Mouse (Mus musculus): ENCODE measurements at regions not wholly inside any gene's neighbourhood (a gene's known extent, or its start where the extent isn't known, plus 50 kb on each side); places are given as distances from the start of the nearest gene placed in this dataset.

- H3K4me1 ChIP-seq, result no peaks in the 10 kb centered on the region
- H3K36me3 ChIP-seq, result no peaks in the 10 kb centered on the region
- no peaks in the 10 kb centered on the region for H3K27me3 ChIP-seq (ENCODE audit: insufficient read depth, poor library complexity, severe bottlenecking)
- WGBS, result 85% methylated on average over 14 of the region's 14 CpGs
- no peak overlapping the region for H3K4me3 ChIP-seq
- no peak overlapping the region for H3K27ac ChIP-seq
- H3K9me3 ChIP-seq, result no peaks in the 10 kb centered on the region
- DNase-seq (ENCODE audit: low spot score), result no peak
These were observed 539.6 kb downstream of the Nuf2 start for GRCm38 (mm10) chr1:168991506-168992244.

DNA sequence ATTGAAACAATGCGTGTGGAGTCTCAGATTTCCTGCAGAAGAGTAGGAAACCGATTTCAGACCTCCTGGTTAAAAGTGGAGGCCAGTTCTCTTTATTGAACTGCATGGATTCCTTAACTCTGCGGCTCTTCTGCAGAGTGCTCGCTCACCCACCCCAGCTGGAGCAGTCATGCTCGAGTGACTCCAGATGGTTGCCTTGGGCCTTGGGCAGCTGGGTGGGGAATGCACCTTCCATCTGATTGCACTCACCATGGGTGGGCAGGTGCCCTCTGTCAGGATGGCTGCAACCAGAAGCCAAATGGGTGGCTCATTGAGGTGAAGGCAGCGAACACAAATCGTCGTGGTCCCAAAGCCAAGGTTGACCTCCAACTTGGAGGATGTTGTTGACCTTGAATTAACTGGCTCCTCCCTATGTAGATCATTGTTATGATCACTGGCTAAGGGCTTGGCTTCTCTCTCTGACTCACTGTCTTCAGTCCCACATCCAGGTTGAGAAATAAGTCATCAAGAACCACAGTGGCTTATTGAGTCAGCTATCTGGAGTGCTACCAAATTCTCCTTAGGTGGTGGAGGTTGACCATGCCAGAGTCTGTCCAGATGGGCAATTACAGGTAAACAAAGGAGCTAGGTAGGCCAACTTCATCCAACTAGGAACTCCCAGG, 543.1 kb upstream of the Pbx1 start:
- DNase-seq (ENCODE audit: low spot score), result no peak
- H3K4me3 ChIP-seq, result no peak overlapping the region
- H3K4me1 ChIP-seq, result no peaks in the 10 kb centered on the region

GRCm38 (mm10) chr1:168969402-168969801, 537.3 kb upstream of the Pbx1 start:
- DNase-seq (ENCODE audit: low spot score), result no peak
- WGBS, result 58% methylated on average over 5 of the region's 5 CpGs
- H3K36me3 ChIP-seq, result no peaks in the 10 kb centered on the region
- no peaks in the 10 kb centered on the region for H3K27me3 ChIP-seq (ENCODE audit: insufficient read depth, poor library complexity, severe bottlenecking)
- no peaks in the 10 kb centered on the region for H3K9me3 ChIP-seq
- H3K4me3 ChIP-seq, result no peak overlapping the region
- H3K27ac ChIP-seq, result no peak overlapping the region
- no peaks in the 10 kb centered on the region for H3K4me1 ChIP-seq

More for the DNA sequence above, 543.1 kb upstream of the Pbx1 start:
- Histone ChIP-seq H3K27ac (no peak overlapping the region), H3K27me3 (ENCODE audit: insufficient read depth, poor library complexity, severe bottlenecking) (no peaks in the 10 kb centered on the region), H3K36me3 (no peaks in the 10 kb centered on the region), H3K9me3 (no peaks in the 10 kb centered on the region)
- WGBS, result 87% methylated on average over 8 of the region's 8 CpGs

GRCm38 (mm10) chr1:168967334-168967733, 535.3 kb upstream of the Pbx1 start:
- Histone ChIP-seq H3K4me3 (no peak overlapping the region), H3K9me3 (no peaks in the 10 kb centered on the region), H3K27me3 (ENCODE audit: insufficient read depth, poor library complexity, severe bottlenecking) (no peaks in the 10 kb centered on the region), H3K27ac (no peak overlapping the region), H3K4me1 (no peaks in the 10 kb centered on the region), H3K36me3 (no peaks in the 10 kb centered on the region)
- 84% methylated on average over 2 of the region's 2 CpGs for whole genome bisulfite sequencing
- DNase-seq (ENCODE audit: low spot score), result no peak

DNA sequence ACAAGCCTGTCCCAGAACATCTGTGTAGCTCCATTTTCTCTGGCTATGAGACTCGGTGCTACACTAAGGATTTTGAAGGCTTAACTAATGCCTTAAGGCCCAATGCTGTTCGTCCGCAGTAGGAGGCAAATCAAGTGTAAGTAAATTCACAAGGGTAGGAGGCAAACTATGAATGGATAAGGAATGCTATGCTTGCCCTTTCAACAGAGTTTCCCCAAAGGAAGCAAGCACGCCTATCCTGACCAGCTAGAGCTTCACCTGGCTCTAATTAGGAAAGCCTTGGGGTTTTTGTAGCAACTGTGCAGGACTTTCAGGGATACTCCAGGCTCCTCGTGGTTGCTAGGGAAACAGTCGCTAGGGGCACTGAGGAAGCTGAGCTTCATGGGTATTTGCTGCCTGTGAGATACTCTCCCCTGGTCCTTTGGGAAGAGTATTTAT, 532.4 kb upstream of the Pbx1 start:
- Histone ChIP-seq H3K4me1 (no peaks in the 10 kb centered on the region), H3K36me3 (no peaks in the 10 kb centered on the region), H3K9me3 (no peaks in the 10 kb centered on the region), H3K4me3 (no peak overlapping the region), H3K27me3 (ENCODE audit: insufficient read depth, poor library complexity, severe bottlenecking) (no peaks in the 10 kb centered on the region), H3K27ac (no peak overlapping the region)
- WGBS, result 59% methylated on average over 6 of the region's 6 CpGs
- no peak for DNase-seq (ENCODE audit: low spot score)

GRCm38 (mm10) chr1:168950947-168951346, 518.9 kb upstream of the Pbx1 start:
- Histone ChIP-seq H3K27ac (no peak overlapping the region), H3K9me3 (no peaks in the 10 kb centered on the region), H3K4me3 (no peak overlapping the region), H3K27me3 (ENCODE audit: insufficient read depth, poor library complexity, severe bottlenecking) (no peaks in the 10 kb centered on the region), H3K36me3 (no peaks in the 10 kb centered on the region), H3K4me1 (no peaks in the 10 kb centered on the region)
- DNase-seq (ENCODE audit: low spot score), result no peak

- 79% methylated on average over 5 of the region's 5 CpGs for WGBS
- no peaks in the 10 kb centered on the region for H3K36me3 ChIP-seq
- no peak for DNase-seq (ENCODE audit: low spot score)
These were observed 492.2 kb upstream of the Pbx1 start for GRCm38 (mm10) chr1:168924100-168924815.

GRCm38 (mm10) chr1:168918331-168919076, 486.4 kb upstream of the Pbx1 start:
- H3K4me3 ChIP-seq, result no peak overlapping the region
- 87% methylated on average over 9 of the region's 9 CpGs for whole genome bisulfite sequencing
- no peaks in the 10 kb centered on the region for H3K27me3 ChIP-seq (ENCODE audit: insufficient read depth, poor library complexity, severe bottlenecking)
- H3K36me3 ChIP-seq, result no peaks in the 10 kb centered on the region
- DNase-seq (ENCODE audit: low spot score), result no peak
- no peak overlapping the region for H3K27ac ChIP-seq
- no peaks in the 10 kb centered on the region for H3K4me1 ChIP-seq
- no peaks in the 10 kb centered on the region for H3K9me3 ChIP-seq

More at GRCm38 (mm10) chr1:168924100-168924815, 492.2 kb upstream of the Pbx1 start:
- Histone ChIP-seq H3K27ac (no peak overlapping the region), H3K27me3 (ENCODE audit: insufficient read depth, poor library complexity, severe bottlenecking) (no peaks in the 10 kb centered on the region), H3K9me3 (no peaks in the 10 kb centered on the region), H3K4me1 (no peaks in the 10 kb centered on the region), H3K4me3 (no peak overlapping the region)

DNA sequence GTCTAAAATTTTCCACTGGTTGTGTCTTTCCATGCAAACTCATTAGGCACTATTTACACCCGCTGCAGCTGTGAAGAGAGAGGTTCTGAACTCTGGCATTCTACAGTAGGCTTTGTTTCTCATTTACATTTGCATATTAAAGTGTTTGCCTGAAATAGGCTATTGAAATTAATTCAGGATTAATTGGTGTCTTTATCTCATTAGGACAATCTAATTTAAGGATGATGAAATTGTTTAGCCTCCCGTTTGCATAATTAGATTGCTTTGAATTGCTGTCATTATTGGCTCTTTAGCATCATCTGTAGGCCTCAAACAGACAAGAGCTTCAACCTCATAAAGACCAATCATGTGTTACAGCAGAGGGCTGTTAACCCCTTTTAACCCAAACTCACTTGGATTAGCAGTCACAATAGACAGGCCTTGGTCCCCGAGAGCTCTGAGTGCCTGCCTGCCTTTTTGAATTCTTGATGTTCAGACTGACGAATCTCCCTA, 476.7 kb upstream of the Pbx1 start:
- no peaks in the 10 kb centered on the region for H3K9me3 ChIP-seq
- no peaks in the 10 kb centered on the region for H3K27me3 ChIP-seq (ENCODE audit: insufficient read depth, poor library complexity, severe bottlenecking)
- no peak overlapping the region for H3K27ac ChIP-seq
- no peak for DNase-seq (ENCODE audit: low spot score)
- H3K36me3 ChIP-seq, result no peaks in the 10 kb centered on the region
- 75% methylated on average over 4 of the region's 4 CpGs for WGBS
- H3K4me3 ChIP-seq, result no peak overlapping the region
- no peaks in the 10 kb centered on the region for H3K4me1 ChIP-seq

DNA sequence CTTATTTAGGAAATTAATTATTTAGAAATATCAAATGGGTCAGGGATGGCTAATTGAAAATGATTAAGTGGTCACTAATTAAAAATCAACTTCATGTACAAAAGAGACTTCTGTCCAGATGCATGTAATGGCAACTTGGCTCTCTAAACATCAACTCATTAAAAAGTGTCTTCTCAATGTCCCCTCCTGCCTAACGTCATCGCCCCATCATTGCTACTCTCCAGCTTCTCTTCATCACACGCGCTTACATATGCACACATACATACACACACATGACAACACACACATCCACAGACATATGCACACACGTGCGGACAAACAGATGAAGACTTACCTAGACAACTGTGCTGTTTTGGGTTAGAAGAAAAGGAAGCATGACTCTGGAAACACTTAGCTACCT, 476.1 kb upstream of the Pbx1 start:
- H3K9me3 ChIP-seq, result no peaks in the 10 kb centered on the region
- WGBS, result 82% methylated on average over 6 of the region's 6 CpGs
- H3K27me3 ChIP-seq (ENCODE audit: insufficient read depth, poor library complexity, severe bottlenecking), result no peaks in the 10 kb centered on the region
- no peak for DNase-seq (ENCODE audit: low spot score)
- no peak overlapping the region for H3K27ac ChIP-seq
- H3K36me3 ChIP-seq, result no peaks in the 10 kb centered on the region
- no peak overlapping the region for H3K4me3 ChIP-seq
- H3K4me1 ChIP-seq, result no peaks in the 10 kb centered on the region

- Histone ChIP-seq H3K4me1 (0 out of 2 replicates have a peak, but pooled peaks cover 3% of the 10 kb centered on the region), H3K27ac (no peak overlapping the region), H3K27me3 (ENCODE audit: insufficient read depth, poor library complexity, severe bottlenecking) (no peaks in the 10 kb centered on the region), H3K4me3 (no peak overlapping the region), H3K9me3 (no peaks in the 10 kb centered on the region), H3K36me3 (no peaks in the 10 kb centered on the region)
- 79% methylated on average over 2 of the region's 2 CpGs for WGBS
- DNase-seq (ENCODE audit: low spot score), result no peak
These were observed 466.4 kb upstream of the Pbx1 start for GRCm38 (mm10) chr1:168898483-168898882.

GRCm38 (mm10) chr1:168861577-168861976, 429.5 kb upstream of the Pbx1 start:
- Histone ChIP-seq H3K27ac (no peak overlapping the region), H3K4me3 (no peak overlapping the region), H3K27me3 (ENCODE audit: insufficient read depth, poor library complexity, severe bottlenecking) (no peaks in the 10 kb centered on the region), H3K36me3 (no peaks in the 10 kb centered on the region), H3K4me1 (peaks cover 4% of the 10 kb centered on the region; the same call in 1 of the 2 replicates), H3K9me3 (no peaks in the 10 kb centered on the region)
- no peak for DNase-seq (ENCODE audit: low spot score)
- 47% methylated on average over 3 of the region's 3 CpGs for WGBS
